Mouse (Mus musculus) neural tube, embryonic 10.5 days (tissue): ENCODE measurements at regions not wholly inside any gene's neighbourhood (a gene's known extent, or its start where the extent isn't known, plus 50 kb on each side); places are given as distances from the start of the nearest gene placed in this dataset.
A peak's percentile ranks its signal among the peaks of the same experiment; 100 is the strongest.
"Not testable (repeated sequence)": the region's sequence is repeated elsewhere in the genome, so short reads cannot be mapped to it uniquely, and the experiment has no call there.

Source experiments
- DNase-seq: peaks from one replicate; pipeline ENCODE4 v3.0.0-alpha.2; 2017; ENCODE audit warnings: low spot score; ENCODE audit errors: extremely low spot score

GRCm38 (mm10) chr5:74830646-74831045 is 127.9 kb upstream of the Lnx1 start:
- no peak for DNase-seq

- DNase-seq, result no peak
Measured at GRCm38 (mm10) chr5:74829003-74829402, 126.3 kb upstream of the Lnx1 start.

- DNase-seq, result no peak
Measured at GRCm38 (mm10) chr5:74827944-74828343, 125.2 kb upstream of the Lnx1 start.

- no peak for DNase-seq
Measured at GRCm38 (mm10) chr5:74825517-74826254, 123.0 kb upstream of the Lnx1 start.

- no peak for DNase-seq
Measured at GRCm38 (mm10) chr5:74823719-74824118, 121.0 kb upstream of the Lnx1 start.

- DNase-seq, result no peak
Measured at GRCm38 (mm10) chr5:74821969-74822368, 119.3 kb upstream of the Lnx1 start.

GRCm38 (mm10) chr5:74816523-74816922 is 113.8 kb upstream of the Lnx1 start:
- no peak for DNase-seq

- DNase-seq, result no peak
Measured at GRCm38 (mm10) chr5:74813396-74813795, 110.7 kb upstream of the Lnx1 start.

GRCm38 (mm10) chr5:74811046-74811445 is 108.3 kb upstream of the Lnx1 start:
- DNase-seq, result no peak

GRCm38 (mm10) chr5:74807581-74808221 is 105.0 kb upstream of the Lnx1 start:
- no peak for DNase-seq

GRCm38 (mm10) chr5:74801946-74802345 is 99.2 kb upstream of the Lnx1 start:
- no peak for DNase-seq

GRCm38 (mm10) chr5:74800351-74800750 is 97.6 kb upstream of the Lnx1 start:
- no peak for DNase-seq

GRCm38 (mm10) chr5:74796421-74797067 is 93.8 kb upstream of the Lnx1 start:
- peak; percentile 82 for DNase-seq

- DNase-seq, result no peak
Measured at GRCm38 (mm10) chr5:74794726-74795125, 92.0 kb upstream of the Lnx1 start.

- no peak for DNase-seq
Measured at GRCm38 (mm10) chr5:74793431-74793830, 90.7 kb upstream of the Lnx1 start.

GRCm38 (mm10) chr5:74792936-74793335 is 90.2 kb upstream of the Lnx1 start:
- peak; percentile 52 for DNase-seq

GRCm38 (mm10) chr5:74792301-74792700 is 89.6 kb upstream of the Lnx1 start:
- peak; percentile 66 for DNase-seq

- not testable (repeated sequence) for DNase-seq
Measured at GRCm38 (mm10) chr5:74790501-74790900, 87.8 kb upstream of the Lnx1 start.

GRCm38 (mm10) chr5:74783906-74784305 is 81.2 kb upstream of the Lnx1 start:
- DNase-seq, result no peak

- no peak for DNase-seq
Measured at GRCm38 (mm10) chr5:74778076-74778465, 75.4 kb upstream of the Lnx1 start.

GRCm38 (mm10) chr5:74777381-74778075 is 74.8 kb upstream of the Lnx1 start:
- no peak for DNase-seq

- DNase-seq, result no peak
Measured at GRCm38 (mm10) chr5:74776081-74776480, 73.4 kb upstream of the Lnx1 start.
